Mouse (Mus musculus): ENCODE measurements around the gene Hps4. TPM values are rescaled to one million over a fixed set of nuclear protein-coding genes. Genes with fewer than 3 reads are reported as not detected.

Gene Hps4
- polyA plus RNA-seq, 1 experiment from 2014 or later, result 42.9 TPM

Other genes with a start within 250 kb of the Hps4 start
- 2.4 and 3.0 TPM in 2 replicates for gene Cryba4, start 90.6 kb upstream of the Hps4 start, polyA plus RNA-seq (2014; fragmentation: Nextera tagmentation; extraction: Ambion mirVana)
- 1.8 and 3.3 TPM in 2 replicates for gene Crybb1, start 87.3 kb upstream of the Hps4 start, polyA plus RNA-seq (2014; fragmentation: Nextera tagmentation; extraction: Ambion mirVana)
- 40.8 and 41.1 TPM in 2 replicates for gene Tpst2, start 66.4 kb upstream of the Hps4 start, polyA plus RNA-seq (2014; fragmentation: Nextera tagmentation; extraction: Ambion mirVana)
- gene Tfip11, start 16.7 kb upstream of the Hps4 start, polyA plus RNA-seq (2014; fragmentation: Nextera tagmentation; extraction: Ambion mirVana), result 24.5 and 24.6 TPM in 2 replicates
- 38.2 and 49.7 TPM in 2 replicates for gene Srrd, start within 50 bp of the Hps4 start, polyA plus RNA-seq (2014; fragmentation: Nextera tagmentation; extraction: Ambion mirVana)
- gene Gm6583, start 12.9 kb downstream of the Hps4 start, polyA plus RNA-seq (2014; fragmentation: Nextera tagmentation; extraction: Ambion mirVana), result 0.11 and 0.54 TPM in 2 replicates
- 5.8 and 9.3 TPM in 2 replicates for gene Asphd2, start 51.8 kb downstream of the Hps4 start, polyA plus RNA-seq (2014; fragmentation: Nextera tagmentation; extraction: Ambion mirVana)
- gene Gm6588, start 106.3 kb downstream of the Hps4 start, polyA plus RNA-seq (2014; fragmentation: Nextera tagmentation; extraction: Ambion mirVana), result not detected in 2 replicates
- 2.4 and 2.7 TPM in 2 replicates for gene Sez6l, start 234.1 kb downstream of the Hps4 start, polyA plus RNA-seq (2014; fragmentation: Nextera tagmentation; extraction: Ambion mirVana)